ENCODE assay signal across 10 mouse cellular contexts in genomic region chr10:83043478-83044259, GRCm38 (mm10). TPM values are rescaled to one million over a fixed set of nuclear protein-coding genes. Genes with fewer than 3 reads are reported as not detected.
DNase-seq lines count a peak whose midpoint lies in the region; ATAC-seq and TF ChIP-seq lines count a peak whose summit lies in the region.
"Had no signal": no experiment of that assay in that cellular context is flagged by ENCODE, and none has a peak within 500 bp of the region (broad histone marks: within the 10 kb centered on the region; RNA-seq: fewer than 3 reads in every experiment).

No protein-coding gene starts in this region.

- intact Hi-C loops in left cerebral cortex, postnatal 36 days (cut with DNase I) = loop anchor here (10.0 kb wide), 1 partner anchor 51 kb away; no protein-coding TSS in a partner anchor

- H3K9me3 ChIP-seq in kidney, embryonic 16.5 days (ENCODE audit: low read length) = no peaks in the 10 kb centered on the region
- no peaks in the 10 kb centered on the region for H3K9me3 ChIP-seq in embryonic facial prominence, embryonic 13.5 days
- no peaks in the 10 kb centered on the region for H3K9me3 ChIP-seq in forebrain, embryonic 13.5 days (replicated peaks)
- H3K9me3 ChIP-seq: stomach, embryonic 15.5 days had no signal

- peak overlapping the region; percentile 95 for H3K27ac ChIP-seq in kidney, embryonic 16.5 days (ENCODE audit: low read length)
- H3K27ac ChIP-seq in embryonic facial prominence, embryonic 13.5 days = peak overlapping the region; percentile 28; the same call in 1 of the 2 replicates
- H3K27ac ChIP-seq in forebrain, embryonic 13.5 days = peak overlapping the region; percentile 32
- H3K27ac ChIP-seq: stomach, embryonic 15.5 days had no signal

- no peak overlapping the region for H3K4me2 ChIP-seq in kidney, embryonic 16.5 days (replicated peaks; ENCODE audit: low read depth, low read length)
- H3K4me2 ChIP-seq in embryonic facial prominence, embryonic 13.5 days = no peak overlapping the region
- no peak overlapping the region for H3K4me2 ChIP-seq in forebrain, embryonic 13.5 days
- H3K4me2 ChIP-seq: stomach, embryonic 15.5 days had no signal

- TF ChIP-seq CTCF in lung, adult 2 months (IDR thresholded peaks at IDR 0.05; ENCODE audit: insufficient read depth, low read length) = no peak

- H3K9ac ChIP-seq in kidney, embryonic 16.5 days (replicated peaks; ENCODE audit: low read length) = 0 out of 2 replicates have a peak overlapping the region, but pooled peaks have one; percentile 29
- no peak overlapping the region for H3K9ac ChIP-seq in embryonic facial prominence, embryonic 13.5 days
- H3K9ac ChIP-seq in forebrain, embryonic 13.5 days = no peak overlapping the region
- H3K9ac ChIP-seq: stomach, embryonic 15.5 days had no signal

- WGBS in kidney, embryonic 16.5 days = 48% methylated on average over 2 of the region's 2 CpGs
- 54% methylated on average over 2 of the region's 2 CpGs for WGBS in embryonic facial prominence, embryonic 13.5 days
- 48% methylated on average over 2 of the region's 2 CpGs for WGBS in forebrain, embryonic 13.5 days
- WGBS in lung, adult 2 months = 54% methylated on average over 2 of the region's 2 CpGs

- DNase-seq in kidney, adult 18-20 months = no peak
- peak; percentile 10 for DNase-seq in lung, adult 2 months
- no peak for DNase-seq in left cerebral cortex, postnatal 36 days (ENCODE audit: low spot score in 2 of 2)
- DNase-seq: cerebellum, postnatal 10 days; retina, postnatal 1 day had no signal

- no peaks in the 10 kb centered on the region for H3K27me3 ChIP-seq in kidney, embryonic 16.5 days (ENCODE audit: insufficient read depth, low read length)
- H3K27me3 ChIP-seq in embryonic facial prominence, embryonic 13.5 days = no peaks in the 10 kb centered on the region
- H3K27me3 ChIP-seq in forebrain, embryonic 13.5 days = no peaks in the 10 kb centered on the region
- H3K27me3 ChIP-seq: stomach, embryonic 15.5 days had no signal

- peaks cover 43% of the 10 kb centered on the region for H3K4me1 ChIP-seq in kidney, embryonic 16.5 days (ENCODE audit: insufficient read depth, low read length)
- H3K4me1 ChIP-seq in embryonic facial prominence, embryonic 13.5 days = peaks cover 15% of the 10 kb centered on the region
- H3K4me1 ChIP-seq in forebrain, embryonic 13.5 days = peaks cover 18% of the 10 kb centered on the region
- peaks cover 19% of the 10 kb centered on the region for H3K4me1 ChIP-seq in lung, adult 2 months (ENCODE audit: control insufficient read depth, insufficient read depth, low read length)

- no peak overlapping the region for H3K4me3 ChIP-seq in kidney, embryonic 16.5 days (ENCODE audit: low read length)
- H3K4me3 ChIP-seq in embryonic facial prominence, embryonic 13.5 days = no peak overlapping the region
- no peak overlapping the region for H3K4me3 ChIP-seq in forebrain, embryonic 13.5 days
- H3K4me3 ChIP-seq in lung, adult 2 months (replicated peaks; ENCODE audit: extremely low read depth, low read depth, low read length) = no peak overlapping the region
- H3K4me3 ChIP-seq: stomach, embryonic 15.5 days had no signal

- H3K36me3 ChIP-seq in kidney, embryonic 16.5 days (ENCODE audit: insufficient read depth, low read length) = no peaks in the 10 kb centered on the region
- H3K36me3 ChIP-seq in embryonic facial prominence, embryonic 13.5 days = no peaks in the 10 kb centered on the region
- H3K36me3 ChIP-seq in forebrain, embryonic 13.5 days (ENCODE audit: poor library complexity, severe bottlenecking) = no peaks in the 10 kb centered on the region
- H3K36me3 ChIP-seq: stomach, embryonic 15.5 days had no signal

- no peak for ATAC-seq in kidney, embryonic 16.5 days (ENCODE audit: low FRiP score, low TSS enrichment)
- no peak for ATAC-seq in embryonic facial prominence, embryonic 13.5 days (ENCODE audit: insufficient number of reproducible peaks, insufficient read depth, low FRiP score, low TSS enrichment, low read depth)
- 0 out of 2 replicates have a peak, but pooled peaks have one; percentile 28 for ATAC-seq in forebrain, embryonic 13.5 days
- ATAC-seq in erythroblast, adult 5-6 weeks (replicated peaks; ENCODE audit: low FRiP score, poor library complexity, severe bottlenecking) = no peak

- no peak for TF ChIP-seq POLR2A in lung, adult 2 months (IDR thresholded peaks at IDR 0.05; ENCODE audit: borderline replicate concordance, extremely low read depth, low read depth, low read length)

RNA-seq across cellular contexts. Expression of gene Chst11, which starts 58.4 kb away (rescaled TPM):
- 4.8 and 5.2 TPM in 2 replicates for polyA plus RNA-seq in kidney, embryonic 16.5 days (2015; fragmentation: Nextera tagmentation; extraction: Ambion mirVana)
- 2.6 and 3.6 TPM in 2 replicates for polyA plus RNA-seq in embryonic facial prominence, embryonic 13.5 days (2015; fragmentation: Nextera tagmentation; extraction: Ambion mirVana)
- polyA plus RNA-seq in forebrain, embryonic 13.5 days (2015; fragmentation: Nextera tagmentation; extraction: Ambion mirVana) = 2.1 and 2.5 TPM in 2 replicates
- 12.6 and 15.7 TPM in 2 replicates for polyA plus RNA-seq in lung, adult 2 months (2012; rRNA removed)
- total RNA-seq in erythroblast, adult 5-6 weeks (2015; ENCODE audit: low replicate concordance) = 1.7 and 7.3 TPM in 2 replicates
- total RNA-seq in erythroblast, adult 5-6 weeks (2017; ENCODE audit: low replicate concordance) = 7.0 and 9.5 TPM in 2 replicates
- total RNA-seq in left cerebral cortex, postnatal 36 days (2021) = 10 to 100 TPM; 29.9 to 33.3 TPM

Comparison
In these comparisons a context has a peak if more than half of its experiments do, and no peak if none do; other contexts are left out.
1. H3K27ac ChIP-seq: peak in every context shown above with its lines; median percentile 95 in kidney, embryonic 16.5 days; 32 in forebrain, embryonic 13.5 days; 28 in embryonic facial prominence, embryonic 13.5 days.